Mouse (Mus musculus) layer of hippocampus, postnatal 36 days (tissue): ENCODE results near the gene Rasd2. TPM values are rescaled to one million over a fixed set of nuclear protein-coding genes. Genes with fewer than 3 reads are reported as not detected.

Experiments
- DNase-seq, 2 experiments: peaks; one replicate each; pipeline ENCODE4 v3.0.0; 2022
- total RNA-seq, 2 experiments: library from RNA; stranded (reverse); gene quantifications; 2 replicates each; pipeline ENCODE4 v1.2.3; 2021

The Rasd2 gene
- total RNA-seq = 10 to 100 TPM; 65.5 to 79.8 TPM

DNA sequence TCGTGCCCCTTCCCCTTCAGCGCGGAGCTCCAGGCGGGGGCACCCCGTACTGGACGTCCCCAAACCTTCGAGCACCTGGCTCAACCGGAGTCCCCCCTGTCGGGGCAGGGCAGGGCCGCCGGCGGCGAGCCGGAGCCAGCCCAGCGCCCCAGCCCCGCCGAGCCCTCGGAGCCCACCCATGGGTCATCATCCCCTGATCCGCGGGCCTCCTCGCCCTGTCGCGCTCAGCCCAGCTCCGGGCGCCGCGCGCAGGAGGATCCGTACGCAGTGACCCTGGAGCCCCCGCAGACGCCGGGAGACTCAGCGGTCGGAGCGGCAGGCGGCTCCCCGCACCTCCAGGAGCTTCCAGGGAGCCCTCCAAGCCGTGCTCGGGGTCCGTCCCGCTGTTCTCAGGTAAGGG is at the start of gene Rasd2:
TSS of gene Rasd2 (plus strand) at position 259 of the 400 bp plus-strand sequence.
- DNase-seq = no peak

DNA sequence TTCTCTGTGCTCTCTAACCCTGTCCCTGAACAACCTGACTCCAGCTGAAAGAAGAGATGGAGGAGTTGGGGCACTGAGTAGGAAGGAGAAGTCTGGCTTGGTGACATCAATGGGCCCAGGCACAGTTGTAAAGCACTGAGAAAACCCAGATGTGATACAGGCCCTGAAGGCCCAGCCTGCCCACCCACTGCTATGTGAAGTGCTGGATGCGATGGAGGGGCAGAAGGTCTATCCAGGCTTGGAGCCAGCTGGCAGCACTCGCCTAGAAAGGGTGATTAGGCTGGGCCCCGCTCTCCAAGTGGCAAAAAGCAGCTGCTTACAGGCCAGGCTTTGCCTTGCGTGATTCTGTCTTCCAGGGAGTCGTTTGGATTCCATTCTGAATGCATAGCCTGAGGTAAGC is 44.4 kb upstream of the Rasd2 start:
- no peak for DNase-seq

DNA sequence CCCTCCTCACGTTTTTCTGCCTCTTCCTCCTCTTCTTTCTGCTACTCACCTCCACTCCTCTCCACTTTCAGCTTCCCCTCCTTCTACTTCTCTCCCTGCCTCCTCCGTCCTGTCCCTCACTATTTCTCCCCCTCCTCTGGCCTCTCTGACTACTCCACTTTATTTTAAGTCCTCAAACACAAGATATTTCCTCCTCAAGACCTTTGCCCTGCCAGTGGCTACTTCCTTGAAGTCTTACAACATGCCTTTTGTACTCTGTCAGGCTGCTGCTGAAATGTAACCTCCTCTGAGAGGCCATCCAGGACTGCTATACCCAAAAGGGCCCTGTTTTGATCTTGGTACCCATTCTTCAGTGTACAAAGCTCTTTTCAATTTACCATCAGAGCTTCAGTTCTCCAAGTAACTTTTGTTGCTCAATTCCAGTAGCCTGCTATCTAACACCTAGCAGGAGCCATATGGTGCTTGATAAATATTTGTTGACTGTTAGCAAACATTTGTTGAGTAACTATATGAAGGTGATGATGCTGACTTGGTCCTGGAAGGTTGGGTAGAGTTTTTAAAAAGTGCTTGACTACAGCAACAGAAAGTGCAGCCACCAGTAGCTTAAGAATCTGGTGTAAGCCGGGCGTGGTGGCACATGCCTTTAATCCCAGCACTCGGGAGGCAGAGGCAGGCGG is 41.6 kb upstream of the Rasd2 start:
- no peak for DNase-seq

DNA sequence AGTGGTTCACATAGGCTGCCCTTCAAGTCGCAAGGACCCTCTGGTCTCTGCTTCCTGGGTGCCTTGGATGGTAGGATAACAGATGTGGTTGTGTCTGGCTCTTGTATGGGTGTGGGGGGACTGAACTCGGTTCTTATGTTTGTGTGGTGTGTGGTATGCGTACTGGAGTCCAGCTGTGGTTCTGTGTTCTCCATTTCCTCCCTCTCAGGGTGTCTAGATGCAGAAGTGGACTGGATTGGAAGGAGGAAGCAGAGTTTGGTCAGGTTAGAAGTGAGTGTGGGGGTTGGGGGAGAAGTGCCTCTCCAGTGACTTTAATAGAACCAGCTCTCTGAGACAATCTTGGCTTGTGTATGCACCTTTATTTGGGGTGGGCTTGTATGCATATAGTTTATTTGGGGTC is 20.7 kb upstream of the Rasd2 start:
- no peak for DNase-seq

DNA sequence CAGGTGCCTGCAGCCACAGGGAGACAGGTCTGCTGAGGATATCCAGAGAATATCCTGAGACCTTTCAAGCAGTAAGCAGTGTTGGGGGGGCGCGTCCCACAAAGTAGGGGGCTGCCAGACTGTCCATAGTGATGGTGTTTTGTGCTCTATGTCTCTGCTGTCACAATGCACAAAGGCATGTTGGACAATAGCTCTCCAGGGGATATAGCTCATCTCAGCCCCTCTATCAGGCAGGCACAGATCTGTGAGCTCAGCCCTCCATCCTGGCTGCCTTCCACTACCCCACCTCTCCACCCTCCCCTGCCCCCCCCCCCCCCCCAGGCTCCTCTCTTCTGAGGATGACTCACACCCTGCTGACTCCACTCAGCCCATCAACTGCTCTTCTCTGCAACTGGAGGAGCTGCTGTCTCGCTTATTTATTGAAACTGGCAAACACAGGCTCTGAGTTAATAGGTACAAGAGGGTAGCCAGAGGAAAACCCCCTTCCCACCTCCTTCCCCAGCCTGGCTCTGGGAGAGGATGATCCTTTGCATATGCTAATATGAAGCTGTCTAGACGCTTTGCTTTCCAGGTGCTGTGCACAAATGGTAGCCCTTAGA is 19.2 kb upstream of the Rasd2 start:
- no peak for DNase-seq

DNA sequence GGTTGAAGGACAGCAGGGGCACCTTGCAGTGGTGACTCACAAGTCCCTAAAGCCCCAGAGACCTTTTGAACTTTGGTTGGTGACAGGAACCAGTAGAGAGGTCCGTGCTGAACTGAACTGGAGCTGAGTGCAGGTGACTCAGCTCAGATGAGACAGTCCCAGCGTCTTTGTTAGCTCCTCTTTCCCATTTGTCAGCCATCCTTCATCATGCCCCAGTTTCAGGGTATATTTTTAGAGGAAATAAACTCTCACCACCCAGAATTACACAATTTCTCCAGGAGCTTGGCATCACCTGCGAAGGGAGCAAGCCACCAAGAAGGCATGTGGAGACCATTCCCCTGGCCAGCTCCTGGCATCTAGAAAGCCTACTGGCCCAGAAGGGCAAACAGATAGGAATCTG is 16.6 kb upstream of the Rasd2 start:
- DNase-seq = no peak

DNA sequence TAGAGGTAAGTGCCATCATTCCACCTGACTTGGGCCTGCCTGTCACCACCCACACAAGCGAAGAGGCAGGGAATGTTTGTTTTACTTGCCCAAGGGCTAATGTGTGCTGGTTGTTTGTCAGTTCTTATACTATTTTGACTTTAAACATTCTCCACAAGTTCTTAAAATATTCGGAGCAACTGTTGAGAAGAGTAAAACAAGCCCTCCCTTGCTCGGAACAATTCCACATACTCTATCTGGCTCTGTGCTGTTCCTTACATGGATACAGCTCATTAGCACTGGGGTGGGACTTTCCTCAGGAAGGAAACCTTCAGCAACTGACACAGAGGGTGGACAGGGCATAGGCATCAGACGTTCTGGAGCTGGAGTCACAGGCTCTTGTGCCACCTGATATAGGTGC is 15.9 kb upstream of the Rasd2 start:
- no peak for DNase-seq

DNA sequence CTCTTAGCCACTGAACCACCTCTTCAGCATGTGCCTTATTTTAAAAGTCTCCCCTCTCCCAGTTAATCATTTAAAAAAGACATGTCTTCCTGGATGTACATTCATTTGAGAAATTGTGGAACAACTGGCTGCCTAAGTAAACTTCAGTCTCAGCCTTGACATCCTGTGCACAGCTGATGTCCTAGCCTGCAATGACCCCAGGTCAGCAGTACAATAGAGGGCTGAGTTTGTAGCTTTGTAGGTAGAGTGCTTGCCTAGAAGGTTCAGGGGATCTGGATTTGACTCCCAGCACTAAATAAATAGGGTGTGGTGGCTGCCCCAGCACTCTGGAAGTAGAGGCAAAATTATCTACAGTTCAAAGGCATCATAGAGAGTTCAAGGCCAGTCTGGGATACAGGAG is 15.4 kb upstream of the Rasd2 start:
- no peak for DNase-seq

DNA sequence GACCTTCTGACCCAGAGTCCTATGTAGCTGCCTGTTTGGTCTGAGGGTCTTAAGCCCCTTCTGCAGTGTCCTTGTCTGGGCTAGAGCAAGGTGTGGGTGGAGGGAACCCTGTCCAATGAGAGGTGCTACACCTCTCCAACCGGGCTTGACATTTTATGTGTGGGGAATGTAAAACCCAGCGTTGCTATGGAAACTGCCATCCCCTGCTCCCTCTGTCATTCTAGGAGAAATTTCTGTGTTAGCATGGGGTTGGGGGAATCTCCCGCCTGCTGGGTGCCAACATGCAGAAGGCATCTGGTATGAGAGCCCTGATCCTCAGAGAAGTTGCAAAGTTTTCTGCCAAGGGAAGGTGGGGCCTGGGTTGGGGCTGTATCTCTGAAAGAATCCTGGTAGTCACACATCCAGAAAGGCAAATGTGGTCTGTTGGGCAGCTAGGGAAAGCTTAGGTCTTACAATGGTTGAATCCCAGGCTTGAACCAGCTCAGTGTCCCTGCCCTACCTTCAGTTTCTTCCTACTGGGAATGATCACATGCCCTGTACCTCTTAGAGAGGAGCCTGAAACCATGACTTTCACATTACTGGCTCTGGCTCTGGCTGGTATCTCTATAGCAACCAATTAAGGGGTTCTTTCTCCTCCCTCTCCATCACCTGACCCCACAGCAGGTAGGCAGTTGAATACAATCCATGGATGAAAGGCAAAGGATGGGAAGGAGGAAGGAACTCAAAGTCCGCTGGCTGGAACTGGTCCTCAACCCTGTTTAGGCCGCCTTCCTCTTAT is 14.6 kb upstream of the Rasd2 start:
- peak in 1 of 2 experiments; percentile 40 for DNase-seq

DNA sequence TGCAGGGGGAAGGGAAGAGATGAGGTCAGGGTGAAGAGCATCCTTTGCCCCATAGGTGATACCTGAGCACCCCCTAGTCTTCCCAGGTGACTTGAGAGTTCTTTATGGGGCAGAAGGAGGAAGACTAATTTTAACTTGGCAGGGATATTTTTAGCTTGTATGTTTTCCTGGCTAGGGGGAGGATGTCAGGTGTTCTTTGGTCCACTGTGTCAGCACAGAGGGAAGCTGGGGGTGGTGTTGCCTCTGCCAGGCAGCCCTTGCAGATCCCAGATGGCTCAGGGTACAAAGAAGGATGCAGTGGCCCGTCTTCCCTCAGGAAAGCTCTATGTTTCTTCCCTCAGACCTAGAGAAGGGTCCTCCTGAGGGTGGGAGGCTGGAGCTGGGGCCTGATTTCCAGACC is 13.8 kb upstream of the Rasd2 start:
- DNase-seq = no peak

DNA sequence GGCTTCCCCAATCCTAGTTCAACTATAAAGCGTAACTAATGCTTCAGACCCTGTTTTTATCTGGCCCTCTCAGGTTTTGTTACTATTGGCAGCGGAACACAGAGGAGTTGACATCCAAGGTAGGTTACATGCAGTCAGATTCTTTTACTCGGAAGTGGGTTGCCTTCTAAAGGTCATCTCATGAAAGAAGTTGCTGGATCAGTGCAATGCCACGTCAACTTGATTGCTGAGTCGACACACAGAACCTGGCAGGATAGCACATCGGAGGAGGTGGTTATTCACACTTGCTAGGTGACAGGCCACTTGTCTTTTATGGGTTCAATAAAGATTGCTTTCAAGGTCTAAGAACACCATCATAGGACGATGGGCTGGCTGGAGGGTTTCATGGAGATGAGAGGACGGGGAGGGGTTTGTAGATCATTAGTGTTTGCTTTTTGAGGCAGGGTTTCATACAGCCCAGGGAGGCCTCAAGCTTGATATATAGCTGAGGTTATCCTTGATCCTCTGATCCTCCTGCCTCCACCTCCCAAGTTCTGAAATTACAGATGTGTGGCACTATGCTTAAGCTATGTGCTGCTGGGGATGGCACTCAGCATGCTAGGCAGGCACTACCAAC is 11.6 kb upstream of the Rasd2 start:
- no peak for DNase-seq

DNA sequence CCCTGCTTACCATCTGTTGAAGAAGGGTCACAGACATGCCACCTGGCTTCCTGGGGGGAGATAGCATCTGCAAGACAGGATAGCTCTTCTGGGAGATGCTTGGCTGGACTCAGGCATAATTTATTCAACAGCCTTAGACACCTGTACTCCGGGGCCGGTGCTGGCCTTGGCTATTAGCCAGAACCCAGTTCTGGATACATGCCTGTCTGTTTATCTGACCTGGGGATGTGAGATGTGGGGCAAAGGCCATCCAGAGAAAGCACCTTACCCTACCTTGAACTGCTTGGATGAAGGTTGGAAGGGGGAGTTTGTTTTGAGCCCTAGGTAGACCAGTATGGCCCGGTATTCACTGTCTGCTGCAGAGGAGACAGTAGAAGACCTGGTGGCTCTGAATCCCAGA is 10.8 kb upstream of the Rasd2 start:
- no peak for DNase-seq

DNA sequence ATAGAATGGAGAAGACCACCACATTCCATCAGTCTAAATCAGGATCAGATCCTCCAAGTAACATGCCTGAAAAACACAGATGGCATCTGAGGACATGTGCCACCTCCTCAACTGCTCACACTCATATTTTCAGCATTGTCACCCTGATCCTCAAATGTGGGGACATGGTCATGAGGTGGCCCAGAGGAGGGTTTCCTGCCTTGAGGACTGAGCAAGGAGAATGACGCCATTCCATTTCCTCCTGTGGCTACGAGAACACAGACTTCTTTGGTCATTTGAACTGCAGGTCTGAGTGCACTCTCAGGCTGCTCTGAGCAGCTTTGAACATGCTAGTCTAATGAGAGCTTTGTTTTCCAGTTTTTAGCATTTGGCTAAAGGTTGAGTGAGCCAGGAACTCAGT is 10.3 kb upstream of the Rasd2 start:
- no peak for DNase-seq

DNA sequence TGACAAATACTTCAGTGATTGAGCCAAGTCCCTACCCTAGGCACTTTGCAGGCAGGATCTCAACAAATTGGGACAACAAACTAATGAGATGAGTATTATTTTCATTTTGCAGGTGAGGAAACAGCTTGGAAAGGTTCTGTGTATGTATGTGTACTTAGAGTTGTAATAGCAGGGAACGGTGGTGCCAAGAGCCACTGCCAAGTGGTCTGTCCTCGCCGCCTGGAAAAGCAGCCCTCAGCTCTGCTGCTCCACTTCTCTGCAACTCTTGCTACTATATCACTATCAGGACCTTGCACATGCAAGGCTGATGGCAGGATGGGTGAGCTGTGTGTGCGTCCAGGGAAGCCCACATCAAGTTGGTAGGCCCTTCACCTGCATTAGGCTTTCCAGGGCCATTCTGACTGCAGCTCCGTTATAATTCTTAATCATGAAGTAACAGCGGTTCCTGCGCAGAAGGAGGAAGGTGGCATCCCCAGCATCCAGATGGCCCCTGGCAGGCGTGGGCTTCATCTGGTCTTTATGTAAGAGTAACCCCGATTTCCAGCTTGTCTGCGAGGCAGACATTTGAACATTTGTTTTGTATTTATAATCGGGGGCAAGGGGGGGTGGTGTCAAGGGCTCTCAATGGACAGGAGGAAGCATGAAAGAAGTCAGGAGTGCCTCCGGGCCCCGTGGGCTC is 9.4 kb upstream of the Rasd2 start:
- peak; percentile 51 to 55 for DNase-seq

DNA sequence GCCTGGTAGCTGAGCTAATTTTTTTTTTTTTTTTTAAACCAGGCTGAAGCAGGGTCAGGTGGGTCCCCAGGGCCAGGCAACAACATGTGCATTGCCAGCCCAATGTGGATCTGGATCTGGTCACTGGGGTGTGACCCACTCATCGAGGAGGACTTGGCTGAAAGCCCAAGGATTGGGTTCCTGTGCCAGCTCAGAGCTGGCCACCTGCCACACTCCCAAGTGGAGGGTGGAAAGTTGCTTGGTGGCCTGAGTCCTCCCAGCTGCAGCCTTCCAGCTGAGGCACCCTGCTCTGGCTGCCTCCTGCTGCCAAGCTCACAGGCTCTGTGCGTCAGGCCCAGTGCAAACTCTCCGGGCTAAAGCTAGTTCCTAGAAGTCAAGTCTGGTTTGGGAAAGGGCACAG is 2.3 kb upstream of the Rasd2 start:
- no peak for DNase-seq

DNA sequence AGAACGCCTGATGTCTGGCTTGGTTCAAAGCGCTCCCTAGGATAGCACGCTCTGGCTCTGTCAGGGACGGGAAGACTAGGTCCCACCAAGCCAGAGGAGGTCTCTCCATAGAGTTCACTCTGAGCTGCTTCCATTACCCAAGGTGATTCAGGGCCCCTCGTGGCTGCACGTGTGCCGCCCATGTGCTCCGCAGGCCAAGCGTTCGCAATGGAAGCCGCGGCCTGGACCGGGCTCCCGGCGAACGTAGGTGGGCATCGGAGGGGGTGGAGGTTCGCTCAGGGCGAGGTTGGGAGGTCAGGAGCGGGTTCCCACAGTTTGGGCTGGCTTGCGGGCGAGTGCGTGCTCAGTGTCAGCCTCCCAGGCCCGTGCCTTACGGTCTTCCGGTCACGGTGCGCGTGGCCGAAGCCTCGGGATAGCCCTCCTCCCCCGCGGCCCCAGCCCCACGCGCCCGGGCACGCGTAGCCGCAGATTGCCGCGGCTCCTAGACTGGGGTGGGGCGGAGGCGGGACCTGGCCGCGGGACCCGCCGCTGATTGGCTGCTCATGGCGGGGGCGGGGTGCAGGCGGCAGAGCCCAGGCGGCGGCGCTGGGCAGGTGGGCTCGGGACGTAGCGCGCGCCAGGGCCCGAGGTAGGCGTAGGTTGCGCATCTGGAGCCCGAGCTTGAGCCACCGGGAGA is 975 bp upstream of the Rasd2 start:
- peak; percentile 84 to 85 for DNase-seq

DNA sequence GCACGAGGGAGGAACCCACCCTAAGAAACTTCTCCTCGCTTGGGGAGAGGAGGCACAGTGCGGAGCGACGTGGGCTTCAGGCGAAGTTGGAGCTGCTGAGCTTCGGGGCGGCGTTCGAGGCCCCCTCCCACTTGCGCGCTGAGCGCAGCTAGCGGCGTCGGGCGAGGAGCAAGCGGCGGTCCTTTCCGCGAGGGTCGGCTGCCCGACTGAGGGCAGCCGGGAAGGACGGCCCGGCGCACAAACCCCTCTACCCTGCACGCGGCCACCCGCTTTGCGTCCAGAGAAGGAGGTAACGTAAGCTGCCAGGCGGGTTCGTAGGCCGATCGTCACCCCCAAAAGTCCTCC is 465 bp upstream of the Rasd2 start:
- no peak for DNase-seq

DNA sequence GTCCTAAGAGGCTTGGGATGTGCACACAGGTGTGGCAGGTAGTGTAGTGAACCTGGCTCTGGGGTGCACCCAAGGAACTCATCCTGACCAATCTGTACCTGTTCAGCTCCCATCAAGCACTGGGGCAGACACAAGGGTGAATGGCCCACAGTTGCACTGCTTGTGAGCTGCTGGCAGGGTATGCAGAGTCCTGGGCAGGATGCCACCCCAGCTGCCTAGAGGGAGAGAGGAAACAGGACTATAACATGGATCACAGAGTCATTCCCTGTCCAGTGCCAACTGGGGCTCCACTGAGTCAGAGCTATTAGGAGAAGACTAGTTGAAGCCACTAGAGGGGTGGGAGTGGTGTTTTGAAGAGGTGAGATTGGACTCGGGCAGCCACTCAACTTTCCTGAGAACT is 1.3 kb downstream of the Rasd2 start:
- DNase-seq = peak in 1 of 2 experiments; percentile 61

DNA sequence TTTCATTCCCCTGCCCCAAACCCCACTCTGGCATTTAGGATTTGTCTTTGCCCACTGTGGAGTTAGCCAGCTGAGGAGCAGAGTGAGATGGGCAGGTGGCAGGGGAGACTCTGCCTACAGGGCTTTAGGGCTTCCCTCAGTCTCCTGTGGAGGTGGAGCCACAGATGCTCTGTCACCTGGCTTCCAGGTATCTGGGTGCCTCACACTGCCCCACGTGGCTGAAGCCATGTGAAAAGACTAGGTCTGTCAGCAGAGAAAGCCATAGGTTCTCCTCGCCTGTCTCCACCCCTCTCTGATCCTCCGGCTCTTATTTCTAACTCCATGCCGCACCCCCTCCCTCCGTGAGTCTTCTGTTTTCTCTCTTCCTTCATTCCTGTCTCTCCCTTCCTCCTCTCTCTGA is 2.2 kb downstream of the Rasd2 start:
- DNase-seq = no peak

DNA sequence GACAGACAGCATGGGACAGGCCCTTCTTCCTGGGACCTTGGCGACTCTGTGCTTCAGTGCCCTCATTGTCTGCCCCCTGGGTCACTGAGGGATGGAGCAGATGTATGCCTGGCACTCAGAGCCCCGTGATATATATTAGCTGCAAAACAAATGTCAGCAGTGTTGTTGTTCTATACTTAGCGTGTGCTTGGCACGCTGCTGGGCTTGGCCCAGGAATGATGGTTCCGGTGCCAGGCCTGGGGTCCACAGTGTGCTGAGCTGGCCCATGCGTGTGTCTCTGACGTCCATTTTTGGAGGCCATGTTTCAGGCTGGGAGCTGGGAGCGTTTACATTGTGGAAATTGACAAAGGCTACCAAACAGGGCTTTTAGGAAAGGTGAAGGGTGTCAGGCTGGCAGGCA is 3.1 kb downstream of the Rasd2 start:
- no peak for DNase-seq

DNA sequence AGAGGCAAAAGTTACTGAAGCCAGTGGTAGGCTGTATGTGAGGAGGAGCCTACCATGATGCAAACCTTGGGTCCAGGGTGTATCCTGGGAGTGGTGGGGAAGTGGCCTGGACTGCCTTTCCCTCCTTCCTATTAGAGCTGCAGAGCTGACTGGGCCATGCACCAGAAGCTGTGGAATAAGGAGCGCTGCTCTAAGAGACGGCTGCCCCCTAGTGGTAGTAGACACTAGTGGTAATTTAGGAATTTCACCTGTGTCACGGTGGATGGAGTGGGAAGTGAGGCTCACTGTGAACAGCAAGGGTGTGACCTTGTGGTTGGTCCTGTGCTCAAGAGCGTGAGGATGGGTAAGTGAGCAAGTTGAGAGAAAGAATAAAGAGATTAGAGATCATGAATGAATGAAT is 4.2 kb downstream of the Rasd2 start:
- DNase-seq = peak; percentile 41 to 60
